Mouse (Mus musculus) intestine, embryonic 16.5 days (tissue): ENCODE measurements around the gene Ddx3y. TPM values are rescaled to one million over a fixed set of nuclear protein-coding genes. Genes with fewer than 3 reads are reported as not detected.

Experiments used
- polyA plus RNA-seq: library from polyadenylated mRNA; unstranded; fragments of >200 nt; fragmentation: Nextera tagmentation; extraction: Ambion mirVana; gene quantifications from 2 replicates; pipeline ENCODE4 v1.2.1, GENCODE M21; 2015

Gene Ddx3y
- polyA plus RNA-seq, 1 experiment from 2014 or later: 18.3 TPM

Other genes starting within 250 kb of the Ddx3y start
- 5.0 and 8.5 TPM in 2 replicates for gene Uty, start 40.9 kb downstream of the Ddx3y start, polyA plus RNA-seq
- not detected in 2 replicates for gene Usp9y, start 173.2 kb upstream of the Ddx3y start, polyA plus RNA-seq